Mouse (Mus musculus) limb, embryonic 14.5 days (tissue): ENCODE measurements at regions not wholly inside any gene's neighbourhood (a gene's known extent, or its start where the extent isn't known, plus 50 kb on each side); places are given as distances from the start of the nearest gene placed in this dataset.
A peak's percentile ranks its signal among the peaks of the same experiment; 100 is the strongest.

Experiments used
- ATAC-seq: fragments of 200-750 bp; cut with Nextera tagmentation; 2 replicates; pipeline ENCODE4 v1.8.0; 2017; ENCODE audit warnings: low read depth, moderate number of reproducible peaks, moderate TSS enrichment; ENCODE audit not compliant: low FRiP score
- DNase-seq: peaks from one replicate; pipeline ENCODE4 v3.0.0-alpha.2; 2015; ENCODE audit warnings: low spot score
- H3K27ac ChIP-seq: fragments of 300-500 bp; sonication (generic); replicated peaks from 2 replicates; pipeline ENCODE4 v1.5.1; 2014; ENCODE audit warnings: low read depth, mild to moderate bottlenecking, low read length, moderate library complexity, mixed read lengths
- H3K27me3 ChIP-seq: fragments of 300-500 bp; sonication (generic); 2 replicates; pipeline ENCODE4 v1.6.1; 2014; ENCODE audit warnings: low read length, mixed read lengths; ENCODE audit not compliant: control insufficient read depth, insufficient read depth
- H3K36me3 ChIP-seq: fragments of 300-500 bp; sonication (generic); 2 replicates; pipeline ENCODE4 v1.6.1; 2014; ENCODE audit warnings: mild to moderate bottlenecking, low read length, moderate library complexity, mixed read lengths; ENCODE audit not compliant: control insufficient read depth, insufficient read depth
- H3K4me1 ChIP-seq: fragments of 300-500 bp; sonication (generic); 2 replicates; pipeline ENCODE4 v1.6.1; 2014; ENCODE audit warnings: antibody characterized with exemption, low read length, mixed read lengths; ENCODE audit not compliant: control insufficient read depth, insufficient read depth
- H3K4me2 ChIP-seq: fragments of 300-500 bp; sonication (generic); replicated peaks from 2 replicates; pipeline ENCODE4 v1.6.1; 2014; ENCODE audit warnings: low read depth, mild to moderate bottlenecking, low read length, moderate library complexity; ENCODE audit not compliant: severe bottlenecking
- H3K4me3 ChIP-seq: fragments of 300-500 bp; sonication (generic); replicated peaks from 2 replicates; pipeline ENCODE4 v1.5.1; 2014; ENCODE audit warnings: low read length
- H3K9ac ChIP-seq: fragments of 300-500 bp; sonication (generic); 2 replicates; pipeline ENCODE4 v1.6.1; 2014; ENCODE audit warnings: mild to moderate bottlenecking, low read depth, low read length, moderate library complexity; ENCODE audit not compliant: severe bottlenecking
- H3K9me3 ChIP-seq: fragments of 300-500 bp; sonication (generic); 2 replicates; pipeline ENCODE4 v1.6.1; 2016; ENCODE audit warnings: low read length; ENCODE audit not compliant: control insufficient read depth
- POLR2A ChIP-seq: fragments of 200-500 bp; IDR thresholded peaks from 2 replicates; pipeline ENCODE4 v1.8.0; 2012; ENCODE audit warnings: inconsistent platforms, mild to moderate bottlenecking, moderate library complexity, borderline replicate concordance; ENCODE audit not compliant: insufficient read depth, insufficient read length; ENCODE audit errors: extremely low read depth
- WGBS: fragments of 180-500 bp; shearing (Covaris S2); extraction: QIAGEN DNeasy Blood & Tissue Kit; methylation state at CpG from one replicate; pipeline ENCODE4 v1.1.7; 2014; 5-methylcytosine and 5-hydroxymethylcytosine counted together

DNA sequence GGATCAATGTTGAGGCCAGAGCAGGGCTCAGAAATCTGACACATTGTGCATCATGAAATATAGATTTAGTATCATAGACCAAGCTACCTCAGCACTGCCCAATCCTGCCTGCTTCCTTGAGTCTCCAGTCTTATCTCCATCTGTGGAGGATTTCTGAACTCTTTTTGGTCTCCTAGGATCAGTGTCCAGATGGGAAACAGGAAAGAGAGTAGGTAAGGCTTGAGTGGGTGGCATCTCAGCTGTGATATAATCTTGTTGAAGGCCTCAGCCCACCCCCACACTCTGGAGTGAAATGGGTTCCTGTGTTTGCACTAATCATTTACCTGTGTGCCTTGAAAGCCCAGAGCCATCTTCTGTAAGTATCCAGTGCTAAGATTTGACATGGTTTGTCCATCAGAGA, 74.3 kb upstream of the Aff3 start:
- Histone ChIP-seq H3K9me3 (no peaks in the 10 kb centered on the region), H3K9ac (no peak overlapping the region), H3K36me3 (no peaks in the 10 kb centered on the region), H3K27ac (no peak overlapping the region), H3K27me3 (no peaks in the 10 kb centered on the region), H3K4me1 (peaks cover 19% of the 10 kb centered on the region), H3K4me2 (no peak overlapping the region), H3K4me3 (no peak overlapping the region)
- no peak for TF ChIP-seq POLR2A
- no peak for DNase-seq
- ATAC-seq = no peak

DNA sequence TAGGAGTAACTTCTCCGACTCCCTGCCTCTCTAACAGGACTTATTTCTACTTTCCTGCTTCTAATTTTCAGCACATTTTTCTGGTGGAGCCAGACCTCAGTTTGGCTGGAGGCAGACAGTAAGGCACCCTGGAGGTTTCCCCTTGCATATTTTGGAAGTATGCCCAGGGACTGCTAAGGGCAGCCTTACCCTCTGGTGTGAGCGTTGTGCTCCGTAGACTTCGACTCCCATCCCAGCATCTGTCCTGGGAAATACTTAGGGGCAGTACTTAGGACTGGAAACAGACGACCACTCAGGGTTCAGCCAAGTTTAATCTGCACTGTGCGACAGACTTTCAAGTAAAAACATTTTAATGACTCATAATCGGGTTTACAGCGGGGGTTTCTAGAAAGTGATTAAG, 71.0 kb upstream of the Aff3 start:
- WGBS = 21% methylated on average over 8 of the region's 8 CpGs
- no peaks in the 10 kb centered on the region for H3K9me3 ChIP-seq
- H3K4me3 ChIP-seq = no peak overlapping the region
- H3K9ac ChIP-seq = no peak overlapping the region
- no peaks in the 10 kb centered on the region for H3K36me3 ChIP-seq
- DNase-seq = peak; percentile 78
- H3K27ac ChIP-seq = peak overlapping the region; percentile 72
- TF ChIP-seq POLR2A = no peak
- peaks cover 19% of the 10 kb centered on the region for H3K4me1 ChIP-seq
- no peaks in the 10 kb centered on the region for H3K27me3 ChIP-seq
- ATAC-seq = peak; percentile 67
- H3K4me2 ChIP-seq = peak overlapping the region; percentile 23; the same call in 1 of the 2 replicates

DNA sequence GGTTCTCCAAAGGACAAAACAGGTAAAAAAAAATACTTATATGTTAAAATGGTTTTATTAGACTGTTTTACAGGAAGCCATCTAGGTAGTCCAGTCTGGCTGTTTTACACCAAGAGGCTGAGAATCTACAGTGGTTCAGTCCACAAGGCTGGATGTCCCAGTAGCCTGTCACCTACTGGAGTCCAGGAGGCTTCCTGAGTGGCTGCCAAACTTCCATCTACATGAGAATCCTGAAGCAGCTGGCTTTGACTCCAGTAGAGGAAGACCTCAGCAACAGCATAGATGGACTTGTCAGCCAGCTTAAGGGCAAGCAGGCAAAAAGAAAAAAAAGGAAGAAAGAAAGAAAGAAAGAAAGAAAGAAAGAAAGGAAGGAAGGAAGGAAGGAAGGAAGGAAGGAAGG, 68.4 kb upstream of the Aff3 start:
- Histone ChIP-seq H3K36me3 (no peaks in the 10 kb centered on the region), H3K9ac (no peak overlapping the region), H3K4me1 (peaks cover 25% of the 10 kb centered on the region), H3K27me3 (no peaks in the 10 kb centered on the region), H3K4me2 (no peak overlapping the region), H3K9me3 (no peaks in the 10 kb centered on the region), H3K4me3 (no peak overlapping the region), H3K27ac (no peak overlapping the region)
- ATAC-seq = no peak
- DNase-seq = no peak
- TF ChIP-seq POLR2A = no peak

- TF ChIP-seq POLR2A = no peak
- Histone ChIP-seq H3K9ac (no peak overlapping the region), H3K4me2 (no peak overlapping the region), H3K27ac (no peak overlapping the region), H3K36me3 (no peaks in the 10 kb centered on the region), H3K9me3 (no peaks in the 10 kb centered on the region), H3K4me3 (no peak overlapping the region), H3K27me3 (no peaks in the 10 kb centered on the region), H3K4me1 (peaks cover 12% of the 10 kb centered on the region)
- 72% methylated on average over 10 of the region's 10 CpGs for WGBS
- DNase-seq = no peak
- no peak for ATAC-seq
These were observed 65.4 kb upstream of the Aff3 start for GRCm38 (mm10) chr1:38729977-38730782.

- DNase-seq = no peak
- no peaks in the 10 kb centered on the region for H3K27me3 ChIP-seq
- H3K9ac ChIP-seq = no peak overlapping the region
- no peak for ATAC-seq
- WGBS = 90% methylated on average over 9 of the region's 9 CpGs
- no peak overlapping the region for H3K4me3 ChIP-seq
- H3K36me3 ChIP-seq = no peaks in the 10 kb centered on the region
- no peak for TF ChIP-seq POLR2A
- H3K4me1 ChIP-seq = peaks cover 6% of the 10 kb centered on the region
- H3K27ac ChIP-seq = no peak overlapping the region
- H3K9me3 ChIP-seq = no peaks in the 10 kb centered on the region
- H3K4me2 ChIP-seq = no peak overlapping the region
These were observed 61.0 kb upstream of the Aff3 start for GRCm38 (mm10) chr1:38725805-38726204.
